Mouse (Mus musculus) cerebellum, adult 2 months (tissue): ENCODE results near the gene Gm11634.
"Not testable (repeated sequence)": the region's sequence is repeated elsewhere in the genome, so short reads cannot be mapped to it uniquely, and the experiment has no call there.

ENCODE experiments used
- CTCF ChIP-seq: fragments of 200-500 bp; IDR thresholded peaks from 2 replicates; pipeline ENCODE4 v1.5.1; 2011; ENCODE audit warnings: low read depth, mild to moderate bottlenecking, control low read depth, low read length, moderate library complexity, borderline replicate concordance; ENCODE audit not compliant: insufficient read depth
- POLR2A ChIP-seq: fragments of 200-500 bp; IDR thresholded peaks from 2 replicates; pipeline ENCODE4 v1.6.1; 2011; ENCODE audit warnings: low read length, control low read depth, borderline replicate concordance; ENCODE audit not compliant: insufficient read depth

DNA sequence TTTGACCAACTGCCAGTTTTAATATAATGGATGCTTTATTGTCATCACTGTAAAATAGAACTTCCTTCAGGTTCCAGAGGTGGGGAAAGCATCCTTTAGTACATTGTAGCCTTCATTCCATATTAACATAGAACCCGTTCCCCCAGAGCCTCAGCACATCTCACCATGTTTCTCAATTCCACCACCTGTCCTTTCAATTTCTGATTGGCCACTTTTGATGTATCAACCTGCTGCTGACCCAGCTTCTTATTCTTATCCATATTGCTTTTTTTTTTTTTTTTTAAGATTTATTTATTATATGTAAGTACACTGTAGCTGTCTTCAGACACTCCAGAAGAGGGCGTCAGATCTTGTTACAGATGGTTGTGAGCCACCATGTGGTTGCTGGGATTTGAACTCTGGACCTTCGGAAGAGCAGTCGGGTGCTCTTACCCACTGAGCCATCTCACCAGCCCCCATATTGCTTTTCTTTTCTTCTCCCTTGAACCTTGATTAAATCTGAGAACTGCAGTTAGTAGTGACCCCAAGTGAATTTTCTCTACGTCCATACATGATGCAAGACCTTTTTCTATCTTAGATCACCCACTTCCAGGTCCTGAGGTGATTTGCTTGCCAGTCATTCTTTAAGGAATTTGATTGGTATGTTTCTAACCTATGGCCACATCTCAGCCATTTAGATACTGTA lies 29.8 kb upstream of the Gm11634 start:
- not testable (repeated sequence) for TF ChIP-seq POLR2A, CTCF
